Mouse (Mus musculus): Measurements from ENCODE around the gene Lrch3.

- TF ChIP-seq CTCF (IDR thresholded peaks at IDR 0.05; ENCODE audit: low read depth) (no peak), EP300 (IDR thresholded peaks at IDR 0.05; ENCODE audit: low read depth) (peak; percentile 93)
Observed at GRCm38 (mm10) chr16:33056095-33056785, 142.3 kb downstream of the Lrch3 start, which contains the start of the genes Iqcg and Rpl35a.

All from heart, postnatal 0 days (tissue).